Mouse (Mus musculus) erythroblast, embryonic 14.5 days (primary cell): Measurements from ENCODE around the gene Ric8b.

ENCODE experiments used
- GATA1 ChIP-seq: IDR thresholded peaks from 2 replicates; pipeline ENCODE4 v1.6.1; 2012; ENCODE audit warnings: low read length, inconsistent platforms, mixed read lengths
- TAL1 ChIP-seq: IDR thresholded peaks from 3 replicates; pipeline ENCODE4 v1.6.1; 2012; ENCODE audit warnings: low read length, inconsistent platforms, mixed read lengths

DNA sequence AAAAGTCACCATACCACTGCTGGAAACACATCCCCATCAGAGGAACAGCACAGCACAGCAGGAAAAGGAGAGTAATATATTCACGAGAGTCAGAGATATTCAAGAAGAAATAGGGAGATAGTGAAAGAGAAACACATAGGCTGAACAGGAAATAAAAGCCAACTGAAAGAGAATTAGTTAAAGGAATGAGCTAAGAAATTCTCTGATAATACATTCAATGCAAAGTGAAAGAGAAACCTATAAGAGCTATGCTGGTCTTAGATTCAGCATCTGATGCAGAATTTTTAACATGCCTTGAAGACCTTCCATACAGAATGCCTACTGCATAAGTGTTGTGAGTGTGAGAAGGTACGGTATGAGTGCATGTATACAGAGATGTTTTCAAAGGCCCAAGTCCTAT, 34.9 kb upstream of the Ric8b start:
- TF ChIP-seq TAL1 (no peak), GATA1 (no peak)
